Mouse (Mus musculus): ENCODE results near the gene Gm6685.
"Not testable (repeated sequence)": the region's sequence is repeated elsewhere in the genome, so short reads cannot be mapped to it uniquely, and the experiment has no call there.

Gene Gm6685

GRCm38 (mm10) chr11:28339224-28340150 lies at the start of gene Gm6685:
Gene Gm6685 (minus strand): TSS chr11:28339867.
- DNase-seq (ENCODE audit: low spot score) = not testable (repeated sequence)

- no peak for DNase-seq (ENCODE audit: low spot score)
Observed at GRCm38 (mm10) chr11:28375891-28376290, 36.2 kb upstream of the Gm6685 start.

- DNase-seq (ENCODE audit: low spot score) = no peak
Observed at GRCm38 (mm10) chr11:28374636-28375035, 35.0 kb upstream of the Gm6685 start.

GRCm38 (mm10) chr11:28371381-28371780 lies 31.7 kb upstream of the Gm6685 start:
- not testable (repeated sequence) for DNase-seq (ENCODE audit: low spot score)

- DNase-seq (ENCODE audit: low spot score) = no peak
Observed at GRCm38 (mm10) chr11:28365929-28366244, 26.2 kb upstream of the Gm6685 start.

- peak; percentile 55 for DNase-seq (ENCODE audit: low spot score)
Observed at GRCm38 (mm10) chr11:28365209-28365928, 25.7 kb upstream of the Gm6685 start.

- DNase-seq (ENCODE audit: low spot score) = no peak
Observed at GRCm38 (mm10) chr11:28343465-28343864, 3.8 kb upstream of the Gm6685 start.

GRCm38 (mm10) chr11:28341887-28342286 lies 2.2 kb upstream of the Gm6685 start:
- no peak for DNase-seq (ENCODE audit: low spot score)

- DNase-seq (ENCODE audit: low spot score) = no peak
Observed at GRCm38 (mm10) chr11:28327878-28328277, 11.8 kb downstream of the Gm6685 start.

GRCm38 (mm10) chr11:28313396-28313795 lies 26.3 kb downstream of the Gm6685 start:
- no peak for DNase-seq (ENCODE audit: low spot score)

GRCm38 (mm10) chr11:28307723-28308122 lies 31.9 kb downstream of the Gm6685 start:
- no peak for DNase-seq (ENCODE audit: low spot score)

- no peak for DNase-seq (ENCODE audit: low spot score)
Observed at GRCm38 (mm10) chr11:28290440-28290839, 49.2 kb downstream of the Gm6685 start.

Measured in left cerebral cortex, adult 11 months (tissue).